Mouse (Mus musculus) heart, embryonic 14.5 days (tissue): ENCODE measurements at regions not wholly inside any gene's neighbourhood (a gene's known extent, or its start where the extent isn't known, plus 50 kb on each side); places are given as distances from the start of the nearest gene placed in this dataset.

Experiments used
- ATAC-seq: fragments of 200-750 bp; cut with Nextera tagmentation; 2 replicates; pipeline ENCODE4 v1.8.0; 2017; ENCODE audit warnings: low read depth, moderate TSS enrichment; ENCODE audit not compliant: insufficient number of reproducible peaks, insufficient read depth, low FRiP score
- H3K27ac ChIP-seq, 2 experiments: fragments of 200-500 bp in 1 of 2; fragments of 300-500 bp in 1 of 2; sonication (generic) in 1 of 2; replicated peaks in 1 of 2; 2 replicates each; pipeline ENCODE4 v1.5.1; 2012 to 2014; ENCODE audit warnings: low read depth in 2 of 2, low read length in 2 of 2, control low read depth in 1 of 2, mild to moderate bottlenecking in 1 of 2, mixed read lengths in 1 of 2; ENCODE audit not compliant: control insufficient read depth in 1 of 2, insufficient read depth in 1 of 2
- H3K27me3 ChIP-seq: fragments of 300-500 bp; sonication (generic); 2 replicates; pipeline ENCODE4 v1.6.1; 2014; ENCODE audit warnings: mild to moderate bottlenecking, low read length, control low read depth; ENCODE audit not compliant: control insufficient read depth, insufficient read depth
- H3K36me3 ChIP-seq: fragments of 300-500 bp; sonication (generic); 2 replicates; pipeline ENCODE4 v1.6.1; 2014; ENCODE audit warnings: mild to moderate bottlenecking, control low read depth, low read length, mixed read lengths; ENCODE audit not compliant: control insufficient read depth, insufficient read depth
- H3K4me1 ChIP-seq, 2 experiments: fragments of 200-500 bp in 1 of 2; fragments of 300-500 bp in 1 of 2; sonication (generic) in 1 of 2; 2 replicates each; pipeline ENCODE4 v1.6.1; 2012 to 2014; ENCODE audit warnings: low read length in 2 of 2, control low read depth in 1 of 2, mixed read lengths in 1 of 2; ENCODE audit not compliant: control insufficient read depth in 2 of 2, insufficient read depth in 2 of 2
- H3K4me2 ChIP-seq: fragments of 300-500 bp; sonication (generic); 2 replicates; pipeline ENCODE4 v1.6.1; 2014; ENCODE audit warnings: mild to moderate bottlenecking, low read length
- H3K4me3 ChIP-seq, 2 experiments: fragments of 200-500 bp in 1 of 2; fragments of 300-500 bp in 1 of 2; sonication (generic) in 1 of 2; 2 replicates each; pipeline ENCODE4 v1.5.1; 2012 to 2014; ENCODE audit warnings: low read length in 2 of 2, mild to moderate bottlenecking in 2 of 2, control low read depth in 1 of 2, low read depth in 1 of 2, moderate library complexity in 1 of 2; ENCODE audit not compliant: control insufficient read depth in 1 of 2, insufficient read depth in 1 of 2
- H3K9ac ChIP-seq: fragments of 300-500 bp; sonication (generic); 2 replicates; pipeline ENCODE4 v1.6.1; 2014; ENCODE audit warnings: mild to moderate bottlenecking, low read length
- H3K9me3 ChIP-seq: fragments of 300-500 bp; sonication (generic); 2 replicates; pipeline ENCODE4 v1.6.1; 2016; ENCODE audit warnings: low read length, control low read depth; ENCODE audit not compliant: control insufficient read depth
- WGBS: fragments of 180-500 bp; shearing (Covaris S2); extraction: QIAGEN DNeasy Blood & Tissue Kit; methylation state at CpG from one replicate; pipeline ENCODE4 v1.1.7; 2014; 5-methylcytosine and 5-hydroxymethylcytosine counted together

DNA sequence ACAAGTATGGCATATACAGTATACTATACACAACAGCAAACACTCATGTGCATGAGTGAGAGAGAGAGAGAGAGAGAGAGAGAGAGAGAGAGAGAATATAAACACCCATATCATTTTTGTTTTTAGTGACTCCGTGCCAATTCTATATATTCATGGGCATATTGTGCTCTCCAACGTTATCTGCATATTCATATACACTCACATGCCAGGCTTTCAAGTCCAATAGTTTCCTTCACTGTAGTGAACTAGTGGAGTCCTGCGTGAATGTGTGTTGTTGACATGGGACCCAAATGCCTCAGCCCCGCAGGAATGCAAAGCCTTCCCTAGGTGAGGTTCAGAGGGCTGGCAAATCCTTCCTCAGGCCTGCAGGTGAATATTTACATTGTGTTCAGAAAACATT, 53.4 kb upstream of the Nab1 start:
- H3K9me3 ChIP-seq, result no peaks in the 10 kb centered on the region
- no peak for ATAC-seq
- no peak overlapping the region for H3K9ac ChIP-seq
- no peak overlapping the region for H3K4me2 ChIP-seq
- H3K27ac ChIP-seq, result no peak overlapping the region
- 65% methylated on average over 4 of the region's 4 CpGs for WGBS
- H3K4me1 ChIP-seq, result no peaks in the 10 kb centered on the region
- H3K27me3 ChIP-seq, result no peaks in the 10 kb centered on the region
- H3K4me3 ChIP-seq, result no peak overlapping the region
- H3K36me3 ChIP-seq, result no peaks in the 10 kb centered on the region

DNA sequence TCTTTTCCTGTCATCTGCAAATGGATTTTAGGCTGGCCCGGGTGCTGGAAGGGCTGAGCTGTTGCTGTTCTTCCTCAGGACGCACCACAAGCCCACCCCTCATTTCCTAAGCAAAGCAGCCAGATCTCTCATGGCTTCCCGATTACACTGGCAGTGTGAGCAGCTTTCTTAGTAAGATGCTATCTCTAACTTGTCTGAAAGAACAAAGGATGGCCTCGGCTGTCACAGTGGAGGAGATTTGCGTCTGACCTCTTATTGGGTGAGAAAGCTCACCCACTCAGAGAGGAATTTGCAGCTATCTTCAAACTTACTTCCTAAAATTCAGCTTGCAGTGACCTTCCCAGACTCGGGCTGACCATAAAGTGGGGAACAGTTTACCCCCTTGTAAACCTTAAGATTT, 64.7 kb upstream of the Nemp2 start:
- no peak overlapping the region for H3K27ac ChIP-seq
- H3K36me3 ChIP-seq, result no peaks in the 10 kb centered on the region
- no peak overlapping the region for H3K4me3 ChIP-seq
- H3K9me3 ChIP-seq, result no peaks in the 10 kb centered on the region
- peak overlapping the region; percentile 14; the same call in 1 of the 2 replicates for H3K4me2 ChIP-seq
- no peaks in the 10 kb centered on the region for H3K27me3 ChIP-seq
- no peak overlapping the region for H3K9ac ChIP-seq
- WGBS, result 4% methylated on average over 6 of the region's 6 CpGs
- ATAC-seq, result no peak
- H3K4me1 ChIP-seq, result peaks cover 5 to 6% of the 10 kb centered on the region in 2 experiments

DNA sequence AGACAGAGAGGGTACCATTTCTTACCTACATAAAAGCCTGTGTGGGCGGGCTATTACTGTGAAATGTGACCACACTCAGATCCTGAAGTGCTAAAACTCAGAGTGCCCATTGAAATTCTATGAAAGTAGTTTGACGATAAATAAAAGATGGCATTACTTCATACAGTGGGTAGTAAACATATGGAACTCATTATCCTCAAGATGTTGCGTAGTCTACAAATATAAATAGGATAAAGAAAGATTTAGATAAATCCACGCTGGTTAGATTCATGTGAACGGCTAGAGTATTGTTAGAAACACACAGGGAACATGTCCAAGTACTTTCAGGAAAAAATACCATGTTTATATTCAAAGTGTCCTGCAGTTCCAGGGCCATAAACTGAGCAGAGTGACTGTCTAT, 58.8 kb upstream of the Nemp2 start:
- ATAC-seq, result no peak
- Histone ChIP-seq H3K27me3 (no peaks in the 10 kb centered on the region), H3K4me3 (no peak overlapping the region), H3K27ac (no peak overlapping the region), H3K4me2 (no peak overlapping the region), H3K36me3 (no peaks in the 10 kb centered on the region), H3K9me3 (no peaks in the 10 kb centered on the region), H3K4me1 (no peaks in the 10 kb centered on the region), H3K9ac (no peak overlapping the region)
- 81% methylated on average over 5 of the region's 5 CpGs for WGBS

DNA sequence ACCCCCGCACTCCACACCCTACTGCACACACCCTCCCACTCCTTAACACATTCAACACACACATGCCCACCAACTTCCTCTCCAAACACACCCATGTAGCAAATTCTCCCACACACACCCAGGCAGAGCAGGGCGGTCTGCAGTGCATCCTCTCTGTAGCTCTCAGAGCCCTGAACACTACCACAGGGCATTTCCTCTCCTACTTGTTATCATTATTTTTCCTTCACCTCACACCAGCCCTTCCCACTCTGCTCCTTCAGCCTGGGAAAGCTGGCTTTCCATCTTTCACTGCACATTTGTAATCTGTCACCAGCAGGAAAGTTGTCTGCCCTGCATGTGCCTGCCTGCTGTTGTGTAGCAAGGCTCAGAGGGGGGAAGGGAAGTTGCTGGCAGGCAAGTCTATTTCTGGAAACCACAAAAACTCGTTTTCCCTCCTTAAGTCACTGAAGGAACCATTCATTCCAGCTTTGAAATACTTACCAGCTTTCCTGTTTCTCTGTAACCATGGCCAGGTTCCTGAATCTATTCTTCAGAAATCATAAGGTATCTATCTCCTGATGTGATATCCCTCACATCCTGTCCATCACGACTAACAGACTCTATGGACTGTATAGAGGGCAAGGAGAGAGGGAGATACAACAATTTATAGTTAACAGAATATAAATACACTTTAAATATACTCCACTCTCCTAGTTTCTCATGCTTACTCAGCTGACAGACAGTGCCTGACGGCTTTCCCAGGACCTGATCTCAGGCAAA, 52.0 kb upstream of the Nemp2 start:
- Histone ChIP-seq H3K4me2 (peak overlapping the region; percentile 27), H3K9me3 (no peaks in the 10 kb centered on the region), H3K4me1 (peaks cover 7 to 15% of the 10 kb centered on the region in 2 experiments), H3K36me3 (no peaks in the 10 kb centered on the region), H3K9ac (0 out of 2 replicates have a peak overlapping the region, but pooled peaks have one; percentile 1), H3K27ac (peak overlapping the region; percentile 75 to 80), H3K27me3 (no peaks in the 10 kb centered on the region), H3K4me3 (no peak overlapping the region)
- ATAC-seq, result peak; percentile 85
- 14% methylated on average over 5 of the region's 5 CpGs for WGBS

DNA sequence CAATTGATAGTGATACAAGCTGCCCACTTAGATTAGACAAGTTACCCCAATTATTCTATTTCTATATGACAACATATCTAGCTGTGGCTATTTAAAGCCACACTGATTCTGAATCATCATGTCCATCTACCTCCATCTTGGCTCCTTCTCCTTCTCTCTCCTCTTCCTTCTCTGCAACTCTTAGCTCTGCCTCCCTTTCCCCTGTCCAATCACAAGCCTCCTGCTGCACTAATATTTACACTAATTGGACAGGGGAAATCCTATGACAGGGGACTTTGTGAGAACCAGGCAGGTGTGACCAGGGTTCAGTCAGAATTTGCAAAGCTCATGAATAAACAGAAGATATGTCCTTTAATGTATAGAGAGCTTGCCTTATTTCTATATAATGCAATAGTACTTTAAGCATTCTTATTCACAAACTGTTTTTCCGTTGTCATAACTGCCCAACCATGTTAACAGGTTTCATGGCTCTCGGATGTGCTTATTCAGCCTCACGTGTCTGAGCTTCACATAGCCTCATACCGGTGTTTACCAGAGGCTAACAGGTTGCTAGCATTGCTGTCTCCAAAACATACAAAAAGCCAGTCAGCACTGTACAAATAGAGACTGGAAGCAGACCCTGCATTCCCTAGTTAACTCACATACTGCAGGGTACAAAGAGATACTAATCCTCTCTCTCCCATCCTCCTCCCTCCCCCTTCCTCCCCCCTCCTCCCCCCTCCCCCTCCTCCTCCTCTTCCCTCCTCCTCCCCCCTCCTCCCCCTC, 50.2 kb upstream of the Nemp2 start:
- Histone ChIP-seq H3K9me3 (no peaks in the 10 kb centered on the region), H3K4me3 (no peak overlapping the region), H3K27ac (no peak overlapping the region), H3K4me2 (no peak overlapping the region), H3K4me1 (peaks cover 7 to 15% of the 10 kb centered on the region in 2 experiments), H3K9ac (no peak overlapping the region), H3K27me3 (no peaks in the 10 kb centered on the region), H3K36me3 (no peaks in the 10 kb centered on the region)
- WGBS, result 83% methylated on average over 4 of the region's 4 CpGs
- ATAC-seq, result no peak
